Mouse (Mus musculus) liver, embryonic 14.5 days (tissue): Measurements from ENCODE around the gene Snx7. TPM values are rescaled to one million over a fixed set of nuclear protein-coding genes. Genes with fewer than 3 reads are reported as not detected.

Source experiments
- ATAC-seq: fragments of 200-750 bp; cut with Nextera tagmentation; 2 replicates; pipeline ENCODE4 v1.8.0; 2017; ENCODE audit warnings: moderate number of reproducible peaks, mild to moderate bottlenecking, moderate library complexity; ENCODE audit not compliant: insufficient read depth
- DNase-seq, 3 experiments: peaks; one replicate each; pipeline ENCODE4 v3.0.0-alpha.2; 2012 to 2013; ENCODE audit warnings: low read depth in 3 of 3, low spot score in 3 of 3
- H3K27ac ChIP-seq: fragments of 300-500 bp; sonication (generic); 2 replicates; pipeline ENCODE4 v1.5.1; 2014; ENCODE audit warnings: moderate library complexity, mild to moderate bottlenecking, control low read depth, inconsistent platforms
- H3K27me3 ChIP-seq: fragments of 300-500 bp; sonication (generic); 2 replicates; pipeline ENCODE4 v1.6.1; 2014; ENCODE audit warnings: mild to moderate bottlenecking, low read length, moderate library complexity; ENCODE audit not compliant: control insufficient read depth, insufficient read depth
- H3K36me3 ChIP-seq: fragments of 300-500 bp; sonication (generic); replicated peaks from 2 replicates; pipeline ENCODE4 v1.6.1; 2014; ENCODE audit warnings: low read depth; ENCODE audit not compliant: control insufficient read depth, insufficient read depth
- H3K4me1 ChIP-seq, 2 experiments: fragments of 200-500 bp in 1 of 2; fragments of 300-500 bp in 1 of 2; sonication (generic) in 1 of 2; replicated peaks; 2 replicates each; pipeline ENCODE4 v1.6.1; 2012 to 2014; ENCODE audit warnings: antibody characterized with exemption in 1 of 2, inconsistent platforms in 1 of 2, low read length in 1 of 2; ENCODE audit not compliant: control insufficient read depth in 2 of 2, insufficient read depth in 2 of 2
- H3K4me2 ChIP-seq: fragments of 300-500 bp; sonication (generic); 2 replicates; pipeline ENCODE4 v1.6.1; 2014; ENCODE audit warnings: low read depth, mild to moderate bottlenecking, control low read depth, moderate library complexity
- H3K4me3 ChIP-seq, 2 experiments: fragments of 200-500 bp in 1 of 2; fragments of 300-500 bp in 1 of 2; sonication (generic) in 1 of 2; 2 replicates each; pipeline ENCODE4 v1.5.1; 2012 to 2014; ENCODE audit warnings: low read depth in 2 of 2, low read length in 2 of 2, mild to moderate bottlenecking in 2 of 2, control low read depth in 1 of 2, inconsistent platforms in 1 of 2, moderate library complexity in 1 of 2; ENCODE audit not compliant: insufficient read depth in 1 of 2
- H3K9ac ChIP-seq: fragments of 300-500 bp; sonication (generic); replicated peaks from 2 replicates; pipeline ENCODE4 v1.6.1; 2014; ENCODE audit warnings: mild to moderate bottlenecking, control low read depth, moderate library complexity
- H3K9me3 ChIP-seq: fragments of 300-500 bp; sonication (generic); 2 replicates; pipeline ENCODE4 v1.6.1; 2016; ENCODE audit warnings: low read length, mixed read lengths; ENCODE audit not compliant: control insufficient read depth
- CTCF ChIP-seq: IDR thresholded peaks from 2 replicates; pipeline ENCODE4 v1.5.1; 2016; ENCODE audit warnings: antibody characterized with exemption, low read depth, control low read depth
- EP300 ChIP-seq: IDR thresholded peaks from 2 replicates; pipeline ENCODE4 v1.6.1; 2016; ENCODE audit warnings: antibody characterized with exemption, low read depth
- WGBS: fragments of 180-500 bp; shearing (Covaris S2); extraction: QIAGEN DNeasy Blood & Tissue Kit; methylation state at CpG from one replicate; pipeline ENCODE4 v1.1.7; 2014; ENCODE audit not compliant: insufficient replicate concordance; 5-methylcytosine and 5-hydroxymethylcytosine counted together
- microRNA-seq: library from miRNA; unstranded; fragments of <30 nt; microRNA quantifications from one replicate; pipeline ENCODE4, GENCODE M21; 2016
- polyA plus RNA-seq, 2 experiments: library from polyadenylated mRNA; depleted of rRNA in 1 of 2; stranded (reverse) in 1 of 2; unstranded in 1 of 2; fragments of >200 nt; fragmentation: Nextera tagmentation in 1 of 2; extraction: Ambion mirVana in 1 of 2; gene quantifications; 2 replicates each; pipeline versions ENCODE4 v1.2.1 to v1.2.3; 2012 to 2014

Gene Snx7
- polyA plus RNA-seq, 2 experiments: 6.1 to 11.9 TPM

DNA sequence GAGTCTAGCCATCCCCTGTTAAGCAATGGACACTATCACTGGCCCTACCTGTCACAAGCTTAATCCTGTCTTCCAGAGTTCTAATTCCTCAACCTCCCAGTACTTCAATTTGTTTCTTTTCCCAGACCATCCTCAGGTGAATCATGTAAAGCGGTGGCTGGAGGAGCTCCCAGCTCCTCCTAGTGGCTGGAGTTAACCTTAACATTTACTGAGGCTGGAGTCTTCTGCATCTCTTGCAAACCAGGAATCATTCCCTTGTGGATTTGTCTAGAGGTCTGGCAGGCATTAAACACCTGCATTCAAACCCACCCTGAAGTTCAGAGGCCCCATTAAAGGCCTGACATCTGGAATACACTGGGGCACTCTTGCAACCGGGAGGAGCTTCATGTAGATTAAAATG lies 117.1 kb downstream of the Snx7 start:
- ATAC-seq (no peak), DNase-seq (no peak)
- no peaks in the 10 kb centered on the region for H3K36me3 ChIP-seq
- no peaks in the 10 kb centered on the region for H3K4me1 ChIP-seq
- WGBS: 36% methylated on average over 2 of the region's 2 CpGs
- no peak overlapping the region for H3K4me3 ChIP-seq
- TF ChIP-seq CTCF (no peak), EP300 (no peak)
- no peaks in the 10 kb centered on the region for H3K27me3 ChIP-seq
- no peak overlapping the region for H3K9ac ChIP-seq
- no peak overlapping the region for H3K27ac ChIP-seq
- no peak overlapping the region for H3K4me2 ChIP-seq
- no peaks in the 10 kb centered on the region for H3K9me3 ChIP-seq

DNA sequence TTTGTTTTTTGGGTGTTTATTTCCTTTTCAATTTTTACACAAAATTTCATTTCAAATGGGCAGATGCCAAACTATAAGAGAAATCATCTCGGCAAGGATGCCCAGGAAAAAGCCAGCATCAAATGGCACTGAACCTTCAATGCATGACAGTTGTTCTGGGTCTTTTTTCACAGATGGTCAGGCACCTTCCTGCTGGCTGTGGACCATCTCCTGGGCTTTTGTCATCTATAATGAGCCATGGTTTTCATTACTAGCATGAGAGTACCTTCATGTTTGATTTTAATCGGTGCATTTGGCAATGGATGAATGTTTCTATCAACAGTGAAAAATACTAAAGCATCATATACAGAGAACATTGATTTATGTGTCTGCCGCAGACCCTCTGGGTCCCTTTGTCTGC lies 119.5 kb downstream of the Snx7 start:
- Histone ChIP-seq H3K4me2 (no peak overlapping the region), H3K27me3 (no peaks in the 10 kb centered on the region), H3K4me3 (no peak overlapping the region), H3K9ac (no peak overlapping the region), H3K4me1 (no peaks in the 10 kb centered on the region), H3K9me3 (no peaks in the 10 kb centered on the region), H3K27ac (no peak overlapping the region), H3K36me3 (no peaks in the 10 kb centered on the region)
- WGBS: 67% methylated on average over 3 of the region's 3 CpGs
- TF ChIP-seq CTCF (no peak), EP300 (no peak)
- DNase-seq: no peak
- ATAC-seq: no peak

DNA sequence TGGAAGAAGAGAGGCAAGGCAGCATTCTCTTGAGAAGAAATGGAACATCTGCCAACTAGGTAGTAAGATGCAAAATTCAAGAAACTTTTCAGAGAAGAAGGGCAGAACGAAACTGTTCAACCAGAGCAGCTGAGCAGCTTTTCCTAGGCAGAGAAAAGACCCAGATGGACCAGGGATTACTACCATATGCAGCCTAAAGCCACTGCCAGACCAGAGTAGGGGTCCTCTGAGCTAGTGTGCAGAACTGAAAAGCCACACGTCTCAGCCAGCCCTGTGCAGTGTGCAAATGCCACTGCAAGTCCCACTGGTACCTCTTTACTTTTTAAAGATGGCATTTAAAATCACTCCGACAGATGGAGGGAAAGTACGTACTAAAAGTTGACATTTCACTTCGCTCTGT lies 129.0 kb downstream of the Snx7 start:
- Histone ChIP-seq H3K4me3 (no peak overlapping the region), H3K4me2 (no peak overlapping the region), H3K9ac (no peak overlapping the region), H3K9me3 (no peaks in the 10 kb centered on the region), H3K27me3 (no peaks in the 10 kb centered on the region), H3K4me1 (no peaks in the 10 kb centered on the region), H3K36me3 (no peaks in the 10 kb centered on the region), H3K27ac (no peak overlapping the region)
- 48% methylated on average over 5 of the region's 5 CpGs for WGBS
- no peak for DNase-seq
- no peak for ATAC-seq
- TF ChIP-seq EP300 (no peak), CTCF (no peak)

DNA sequence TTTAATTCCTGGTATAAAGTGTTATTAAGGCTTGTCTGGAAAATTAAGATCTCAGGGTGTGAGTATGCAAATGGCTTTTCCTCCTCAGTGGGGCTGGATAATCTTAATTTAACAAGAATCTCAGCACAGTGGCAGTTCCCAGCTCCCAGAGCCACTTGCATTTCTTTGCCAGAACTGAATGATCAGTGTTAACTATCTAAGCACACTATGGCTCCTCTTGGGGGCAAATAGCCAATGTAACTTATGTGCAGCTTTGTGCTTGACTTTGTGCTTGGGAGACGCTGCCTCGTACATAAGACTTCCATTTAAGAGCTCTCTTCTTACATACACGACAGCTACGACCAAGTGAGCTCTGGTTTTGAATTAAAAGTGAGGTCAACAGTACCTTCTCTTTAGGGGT lies 136.1 kb downstream of the Snx7 start:
- no peaks in the 10 kb centered on the region for H3K9me3 ChIP-seq
- TF ChIP-seq EP300: no peak
- no peak overlapping the region for H3K9ac ChIP-seq
- no peak overlapping the region for H3K4me3 ChIP-seq
- 73% methylated on average over 4 of the region's 4 CpGs for WGBS
- H3K4me1 ChIP-seq: no peaks in the 10 kb centered on the region
- ATAC-seq (no peak), DNase-seq (no peak)
- no peaks in the 10 kb centered on the region for H3K27me3 ChIP-seq
- no peak overlapping the region for H3K27ac ChIP-seq
- H3K36me3 ChIP-seq: no peaks in the 10 kb centered on the region
- no peak overlapping the region for H3K4me2 ChIP-seq

Small RNA genes lying within 50 kb of the gene (microRNA-seq; reads per million reads assigned to microRNA genes)
- not detected for gene Gm24811
